8 mouse cellular contexts compared by ENCODE assay signal in genomic region chr6:71823085-71823484, GRCm38 (mm10). TPM values are rescaled to one million over a fixed set of nuclear protein-coding genes. Genes with fewer than 3 reads are reported as not detected.
DNase-seq lines count a peak whose midpoint lies in the region; ATAC-seq and TF ChIP-seq lines count a peak whose summit lies in the region.

No protein-coding gene starts in this region.

- H3K9me3 ChIP-seq in forebrain, embryonic 15.5 days, result no peaks in the 10 kb centered on the region
- no peaks in the 10 kb centered on the region for H3K9me3 ChIP-seq in liver, embryonic 13.5 days (replicated peaks)
- H3K9me3 ChIP-seq in stomach, embryonic 16.5 days (replicated peaks; ENCODE audit: control insufficient read depth, low read length), result no peaks in the 10 kb centered on the region

- H3K27me3 ChIP-seq in testis, adult 2 months (ENCODE audit: control insufficient read depth, insufficient read depth, low read length), result no peaks in the 10 kb centered on the region
- no peaks in the 10 kb centered on the region for H3K27me3 ChIP-seq in forebrain, embryonic 15.5 days
- H3K27me3 ChIP-seq in liver, embryonic 13.5 days, result no peaks in the 10 kb centered on the region
- no peaks in the 10 kb centered on the region for H3K27me3 ChIP-seq in stomach, embryonic 16.5 days (ENCODE audit: control insufficient read depth, insufficient read depth, low read length)

- peak overlapping the region; percentile 62 for H3K9ac ChIP-seq in forebrain, embryonic 15.5 days (replicated peaks)
- peak overlapping the region; percentile 70 for H3K9ac ChIP-seq in liver, embryonic 13.5 days
- H3K9ac ChIP-seq in stomach, embryonic 16.5 days (ENCODE audit: low read length), result peak overlapping the region; percentile 77

- no peaks in the 10 kb centered on the region for H3K36me3 ChIP-seq in testis, adult 2 months (ENCODE audit: control insufficient read depth, insufficient read depth, low read length)
- peaks cover 6% of the 10 kb centered on the region for H3K36me3 ChIP-seq in forebrain, embryonic 15.5 days
- H3K36me3 ChIP-seq in liver, embryonic 13.5 days, result peaks cover 7% of the 10 kb centered on the region
- 0 out of 2 replicates have a peak, but pooled peaks cover under 1% of the 10 kb centered on the region for H3K36me3 ChIP-seq in stomach, embryonic 16.5 days (ENCODE audit: control insufficient read depth, insufficient read depth, low read length)

- no peak for DNase-seq in testis, postnatal 14 days (ENCODE audit: low spot score)
- peak; percentile 35 for DNase-seq in liver, embryonic 13.5 days
- DNase-seq in adrenal gland, adult (ENCODE audit: inconsistent age in 2 of 2, low spot score in 1 of 2), result no peak
- no peak for DNase-seq in gastrocnemius, postnatal 4 days (ENCODE audit: low spot score in 2 of 2)
- DNase-seq in right cerebral cortex, adult 18-20 months, result no peak

- peak overlapping the region; percentile 95 for H3K27ac ChIP-seq in testis, adult 2 months (ENCODE audit: control insufficient read depth, insufficient read depth, low read depth, low read length)
- peak overlapping the region; percentile 53; the same call in 1 of the 2 replicates for H3K27ac ChIP-seq in forebrain, embryonic 15.5 days (replicated peaks)
- peak overlapping the region; percentile 62 for H3K27ac ChIP-seq in liver, embryonic 13.5 days
- no peak overlapping the region for H3K27ac ChIP-seq in stomach, embryonic 16.5 days (ENCODE audit: low read length)

- TF ChIP-seq POLR2A in testis, adult 2 months (IDR thresholded peaks at IDR 0.05; ENCODE audit: control insufficient read depth, low read depth, low read length), result no peak

- peak overlapping the region; percentile 100 for H3K4me3 ChIP-seq in testis, adult 2 months (ENCODE audit: control insufficient read depth, low read depth, low read length)
- peak overlapping the region; percentile 72 for H3K4me3 ChIP-seq in forebrain, embryonic 15.5 days
- H3K4me3 ChIP-seq in liver, embryonic 13.5 days (replicated peaks), result peak overlapping the region; percentile 72
- H3K4me3 ChIP-seq in stomach, embryonic 16.5 days (replicated peaks; ENCODE audit: low read length), result peak overlapping the region; percentile 71

- H3K4me1 ChIP-seq in testis, adult 2 months (ENCODE audit: control insufficient read depth, insufficient read depth, low read length), result peaks cover 4% of the 10 kb centered on the region; the same call in 1 of the 2 replicates
- H3K4me1 ChIP-seq in forebrain, embryonic 15.5 days, result peaks cover 11% of the 10 kb centered on the region
- H3K4me1 ChIP-seq in liver, embryonic 13.5 days (replicated peaks), result peaks cover 39% of the 10 kb centered on the region
- H3K4me1 ChIP-seq in stomach, embryonic 16.5 days (ENCODE audit: control insufficient read depth, insufficient read depth, low read length), result peaks cover 5% of the 10 kb centered on the region

- 2% methylated on average over 7 of the region's 7 CpGs for WGBS in forebrain, embryonic 15.5 days
- WGBS in liver, embryonic 13.5 days (ENCODE audit: insufficient replicate concordance), result under 1% methylated on average over 7 of the region's 7 CpGs
- WGBS in stomach, embryonic 16.5 days, result under 1% methylated on average over 7 of the region's 7 CpGs

- peak overlapping the region; percentile 75 for H3K4me2 ChIP-seq in forebrain, embryonic 15.5 days (replicated peaks)
- peak overlapping the region; percentile 72 for H3K4me2 ChIP-seq in liver, embryonic 13.5 days
- H3K4me2 ChIP-seq in stomach, embryonic 16.5 days (ENCODE audit: low read depth, low read length), result peak overlapping the region; percentile 82

- peak; percentile 64 for ATAC-seq in forebrain, embryonic 15.5 days (replicated peaks)
- peak; percentile 67 for ATAC-seq in liver, embryonic 13.5 days (ENCODE audit: low read depth)
- peak; percentile 51 for ATAC-seq in stomach, embryonic 16.5 days (ENCODE audit: insufficient read depth, low FRiP score)

- no peak for TF ChIP-seq CTCF in testis, adult 2 months (IDR thresholded peaks at IDR 0.05; ENCODE audit: control insufficient read depth, insufficient read depth, insufficient replicate concordance, low read depth, low read length)

RNA-seq across cellular contexts. Expression of gene Mrpl35, which starts 3.7 kb away (rescaled TPM):
- 20.0 and 26.4 TPM in 2 replicates for polyA plus RNA-seq in testis, adult 2 months (2012; rRNA removed)
- 37.7 and 41.0 TPM in 2 replicates for polyA plus RNA-seq in forebrain, embryonic 15.5 days (2015; fragmentation: Nextera tagmentation; extraction: Ambion mirVana)
- polyA plus RNA-seq in liver, embryonic 13.5 days (2015; fragmentation: Nextera tagmentation; extraction: Ambion mirVana), result 78.1 and 86.8 TPM in 2 replicates
- 58.5 and 64.8 TPM in 2 replicates for polyA plus RNA-seq in stomach, embryonic 16.5 days (2015; fragmentation: Nextera tagmentation; extraction: Ambion mirVana)
- 10 to 100 TPM; 28.5 to 32.0 TPM for total RNA-seq in gastrocnemius, postnatal 4 days (2021)

RNA-seq across cellular contexts. Expression of gene Immt, which starts 8.0 kb away (rescaled TPM):
- 65.3 and 71.3 TPM in 2 replicates for polyA plus RNA-seq in testis, adult 2 months (2012; rRNA removed)
- polyA plus RNA-seq in forebrain, embryonic 15.5 days (2015; fragmentation: Nextera tagmentation; extraction: Ambion mirVana), result 149 and 151 TPM in 2 replicates
- polyA plus RNA-seq in liver, embryonic 13.5 days (2015; fragmentation: Nextera tagmentation; extraction: Ambion mirVana), result 158 and 161 TPM in 2 replicates
- polyA plus RNA-seq in stomach, embryonic 16.5 days (2015; fragmentation: Nextera tagmentation; extraction: Ambion mirVana), result 179 and 185 TPM in 2 replicates
- total RNA-seq in gastrocnemius, postnatal 4 days (2021), result 100 to 1,000 TPM; 174 to 197 TPM
